Comparison of ENCODE assay signal across 8 mouse cellular contexts in the genomic region with DNA sequence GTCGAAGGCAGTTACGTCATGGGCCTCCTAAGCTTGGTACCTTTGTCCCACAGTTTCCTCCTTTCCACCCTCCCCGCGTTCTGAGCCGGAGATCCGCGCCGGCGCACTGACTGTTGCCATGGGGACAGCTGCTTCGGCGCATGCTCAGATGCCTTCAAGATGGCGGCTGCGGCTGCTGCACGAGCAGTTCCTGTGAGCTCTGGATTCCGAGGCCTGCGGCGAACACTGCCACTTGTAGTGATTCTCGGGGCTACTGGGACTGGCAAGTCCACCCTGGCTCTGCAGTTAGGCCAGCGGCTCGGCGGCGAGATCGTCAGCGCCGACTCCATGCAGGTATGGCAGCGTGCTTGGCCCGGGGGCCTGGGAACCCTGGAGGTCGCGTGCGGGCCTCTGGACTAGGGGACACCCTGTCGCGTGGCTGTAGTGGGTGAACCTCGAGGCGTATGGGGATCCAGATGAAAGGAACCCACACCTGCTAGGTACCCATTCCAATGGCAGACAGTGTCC. TPM values are rescaled to one million over a fixed set of nuclear protein-coding genes. Genes with fewer than 3 reads are reported as not detected.
DNase-seq lines count a peak whose midpoint lies in the region; ATAC-seq and TF ChIP-seq lines count a peak whose summit lies in the region.

A gene (plus strand): TSS at position 147 of the 507 bp plus-strand sequence.

- H3K4me1 ChIP-seq in cortical plate, adult 2 months (ENCODE audit: control insufficient read depth, insufficient read depth, low read length): peaks cover 5% of the 10 kb centered on the region; the same call in 1 of the 2 replicates

- H3K4me3 ChIP-seq in cortical plate, adult 2 months (ENCODE audit: insufficient read depth, low read length): peak within 1 kb of the TSS; percentile 94

- peak; percentile 97 for ATAC-seq in activated CD4-positive, CD25-positive, alpha-beta regulatory T cell, adult 4 months
- ATAC-seq in megakaryocyte progenitor cell, adult 5-6 weeks (replicated peaks; ENCODE audit: poor library complexity): peak; percentile 95

- TF ChIP-seq POLR2A in cortical plate, adult 2 months (IDR thresholded peaks at IDR 0.05; ENCODE audit: extremely low read depth, insufficient read depth, low read length): peak; percentile 93

- H3K27ac ChIP-seq in cortical plate, adult 2 months (ENCODE audit: insufficient read depth, low read length): peak within 1 kb of the TSS; percentile 86

- DNase-seq in gastrocnemius, adult 8-10 months (ENCODE audit: low spot score in 2 of 2): peak; percentile 77 to 86
- peak; percentile 98 for DNase-seq in induced T-regulatory cell, adult 2 months (ENCODE audit: low read depth)
- DNase-seq in left cerebral cortex, adult 9 months (ENCODE audit: low spot score in 2 of 2): peak; percentile 75 to 94
- DNase-seq in right cerebral cortex, postnatal 14 days: peak; percentile 96
- DNase-seq in urinary bladder, postnatal 36 days (ENCODE audit: low spot score in 2 of 2): peak; percentile 90 to 92

- TF ChIP-seq CTCF in cortical plate, adult 2 months (IDR thresholded peaks at IDR 0.05; ENCODE audit: extremely low read depth, insufficient read depth, low read length): no peak

RNA-seq across cellular contexts. Expression of the gene that starts here (rescaled TPM):
- polyA plus RNA-seq in activated CD4-positive, CD25-positive, alpha-beta regulatory T cell, adult 4 months (2017; shearing (Covaris generic)): 10 to 100 TPM; 16.5 to 17.2 TPM
- 12.6 and 15.7 TPM in 2 replicates for polyA plus RNA-seq in cortical plate, adult 2 months (2012; rRNA removed)
- 1 to 10 TPM; 5.8 to 7.1 (median 6.6) TPM for total RNA-seq in gastrocnemius, adult 8-10 months (2022)
- 11.3 and 14.5 TPM in 2 replicates for total RNA-seq in megakaryocyte progenitor cell, adult 5-6 weeks (2015)
- 19.3 and 26.1 TPM in 2 replicates for total RNA-seq in megakaryocyte progenitor cell, adult 5-6 weeks (2017)

Comparison
In these comparisons a context has a peak if more than half of its experiments do, and no peak if none do; other contexts are left out.
1. Peak in every context shown above with its lines: DNase-seq, ATAC-seq, H3K4me3 ChIP-seq and H3K27ac ChIP-seq.